Mouse (Mus musculus): Measurements from ENCODE around the gene Gm20716. TPM values are rescaled to one million over a fixed set of nuclear protein-coding genes. Genes with fewer than 3 reads are reported as not detected.

Gene Gm20716
- total and polyA plus RNA-seq, 2 experiments from 2014 or later, result 16.3 to 42.9 TPM

- Histone ChIP-seq H3K4me2 (ENCODE audit: low read depth) (no peak overlapping the region), H3K9me3 (ENCODE audit: low read length) (no peaks in the 10 kb centered on the region), H3K36me3 (ENCODE audit: insufficient read depth) (peaks cover 2% of the 10 kb centered on the region; the same call in 1 of the 2 replicates), H3K9ac (no peak overlapping the region), H3K4me1 (ENCODE audit: insufficient read depth) (peaks cover 3% of the 10 kb centered on the region; the same call in 1 of the 2 replicates), H3K27me3 (ENCODE audit: insufficient read depth, low read length) (no peaks in the 10 kb centered on the region), H3K27ac (ENCODE audit: low read depth, low read length) (no peak overlapping the region), H3K4me3 (ENCODE audit: low read depth, low read length) (no peak overlapping the region)
- 92% methylated on average over 4 of the region's 4 CpGs for WGBS
- ATAC-seq (no peak), DNase-seq (no peak)
- no peak for TF ChIP-seq CTCF (IDR thresholded peaks at IDR 0.05; ENCODE audit: low read depth)
These were observed 27.0 kb upstream of the Gm20716 start for GRCm38 (mm10) chr2:168257188-168257587.

- no peak for TF ChIP-seq CTCF (IDR thresholded peaks at IDR 0.05; ENCODE audit: low read depth)
- Histone ChIP-seq H3K4me1 (ENCODE audit: insufficient read depth) (peaks cover 3% of the 10 kb centered on the region; the same call in 1 of the 2 replicates), H3K9ac (no peak overlapping the region), H3K9me3 (ENCODE audit: low read length) (no peaks in the 10 kb centered on the region), H3K27me3 (ENCODE audit: insufficient read depth, low read length) (no peaks in the 10 kb centered on the region), H3K36me3 (ENCODE audit: insufficient read depth) (peaks cover 2% of the 10 kb centered on the region; the same call in 1 of the 2 replicates), H3K27ac (ENCODE audit: low read depth, low read length) (no peak overlapping the region), H3K4me3 (ENCODE audit: low read depth, low read length) (no peak overlapping the region), H3K4me2 (ENCODE audit: low read depth) (no peak overlapping the region)
- DNase-seq, result no peak
- WGBS, result 85% methylated on average over 3 of the region's 3 CpGs
- no peak for ATAC-seq
These were observed 26.3 kb upstream of the Gm20716 start for GRCm38 (mm10) chr2:168256506-168256905.

- Histone ChIP-seq H3K36me3 (ENCODE audit: insufficient read depth) (no peaks in the 10 kb centered on the region), H3K27me3 (ENCODE audit: insufficient read depth, low read length) (no peaks in the 10 kb centered on the region), H3K9me3 (ENCODE audit: low read length) (no peaks in the 10 kb centered on the region), H3K4me1 (ENCODE audit: insufficient read depth) (peaks cover 3% of the 10 kb centered on the region; the same call in 1 of the 2 replicates), H3K9ac (no peak overlapping the region), H3K4me2 (ENCODE audit: low read depth) (no peak overlapping the region), H3K27ac (ENCODE audit: low read depth, low read length) (peak overlapping the region; percentile 50), H3K4me3 (ENCODE audit: low read depth, low read length) (no peak overlapping the region)
- ATAC-seq, result peak; percentile 72
- TF ChIP-seq CTCF (IDR thresholded peaks at IDR 0.05; ENCODE audit: low read depth), result peak; percentile 36; the same call in 1 of the 2 replicates
- 29% methylated on average over 7 of the region's 7 CpGs for WGBS
- peak; percentile 88 for DNase-seq
These were observed 23.7 kb upstream of the Gm20716 start for GRCm38 (mm10) chr2:168253822-168254221.

- Histone ChIP-seq H3K4me1 (ENCODE audit: insufficient read depth) (peaks cover 6% of the 10 kb centered on the region; the same call in 1 of the 2 replicates), H3K9ac (no peak overlapping the region), H3K27ac (ENCODE audit: low read depth, low read length) (0 out of 2 replicates have a peak overlapping the region, but pooled peaks have one; percentile 15), H3K4me2 (ENCODE audit: low read depth) (no peak overlapping the region), H3K36me3 (ENCODE audit: insufficient read depth) (no peaks in the 10 kb centered on the region), H3K4me3 (ENCODE audit: low read depth, low read length) (no peak overlapping the region), H3K9me3 (ENCODE audit: low read length) (no peaks in the 10 kb centered on the region), H3K27me3 (ENCODE audit: insufficient read depth, low read length) (no peaks in the 10 kb centered on the region)
- TF ChIP-seq CTCF (IDR thresholded peaks at IDR 0.05; ENCODE audit: low read depth), result peak; percentile 77
- DNase-seq (peak; percentile 66), ATAC-seq (no peak)
- 11% methylated on average over 16 of the region's 16 CpGs for WGBS
These were observed 22.6 kb upstream of the Gm20716 start for GRCm38 (mm10) chr2:168252639-168253292.

- Histone ChIP-seq H3K4me3 (ENCODE audit: low read depth, low read length) (no peak overlapping the region), H3K27ac (ENCODE audit: low read depth, low read length) (no peak overlapping the region), H3K4me2 (ENCODE audit: low read depth) (no peak overlapping the region), H3K9me3 (ENCODE audit: low read length) (no peaks in the 10 kb centered on the region), H3K4me1 (ENCODE audit: insufficient read depth) (peaks cover 6% of the 10 kb centered on the region; the same call in 1 of the 2 replicates), H3K9ac (no peak overlapping the region), H3K36me3 (ENCODE audit: insufficient read depth) (no peaks in the 10 kb centered on the region), H3K27me3 (ENCODE audit: insufficient read depth, low read length) (no peaks in the 10 kb centered on the region)
- peak; percentile 98 for TF ChIP-seq CTCF (IDR thresholded peaks at IDR 0.05; ENCODE audit: low read depth)
- WGBS, result 13% methylated on average over 8 of the region's 8 CpGs
- DNase-seq, result peak; percentile 95
- peak; percentile 21; the same call in 1 of the 2 replicates for ATAC-seq
These were observed 20.1 kb upstream of the Gm20716 start for GRCm38 (mm10) chr2:168250270-168250669.

- H3K36me3 ChIP-seq (ENCODE audit: insufficient read depth), result no peaks in the 10 kb centered on the region
- peak; percentile 74 for DNase-seq
- no peaks in the 10 kb centered on the region for H3K9me3 ChIP-seq (ENCODE audit: low read length)
- H3K27ac ChIP-seq (ENCODE audit: low read depth, low read length), result no peak overlapping the region
- peaks cover 4% of the 10 kb centered on the region; the same call in 1 of the 2 replicates for H3K4me1 ChIP-seq (ENCODE audit: insufficient read depth)
- peak; percentile 55 for ATAC-seq
- TF ChIP-seq CTCF (IDR thresholded peaks at IDR 0.05; ENCODE audit: low read depth), result peak; percentile 64
- H3K27me3 ChIP-seq (ENCODE audit: insufficient read depth, low read length), result no peaks in the 10 kb centered on the region
- no peak overlapping the region for H3K4me2 ChIP-seq (ENCODE audit: low read depth)
- 7% methylated on average over 2 of the region's 2 CpGs for WGBS
- no peak overlapping the region for H3K4me3 ChIP-seq (ENCODE audit: low read depth, low read length)
- H3K9ac ChIP-seq, result no peak overlapping the region
These were observed 18.7 kb upstream of the Gm20716 start for GRCm38 (mm10) chr2:168248856-168249245.

- no peak for TF ChIP-seq CTCF (IDR thresholded peaks at IDR 0.05; ENCODE audit: low read depth)
- Histone ChIP-seq H3K4me3 (ENCODE audit: low read depth, low read length) (no peak overlapping the region), H3K9me3 (ENCODE audit: low read length) (no peaks in the 10 kb centered on the region), H3K36me3 (ENCODE audit: insufficient read depth) (no peaks in the 10 kb centered on the region), H3K27me3 (ENCODE audit: insufficient read depth, low read length) (no peaks in the 10 kb centered on the region), H3K4me1 (ENCODE audit: insufficient read depth) (0 out of 2 replicates have a peak, but pooled peaks cover 4% of the 10 kb centered on the region), H3K27ac (ENCODE audit: low read depth, low read length) (peak overlapping the region; percentile 79), H3K4me2 (ENCODE audit: low read depth) (no peak overlapping the region), H3K9ac (no peak overlapping the region)
- DNase-seq (peak; percentile 79), ATAC-seq (peak; percentile 80)
- 33% methylated on average over 8 of the region's 8 CpGs for WGBS
These were observed 18.1 kb upstream of the Gm20716 start for GRCm38 (mm10) chr2:168248167-168248855.
